Mouse (Mus musculus) lung, postnatal 0 days (tissue): Measurements from ENCODE around the gene Lrrfip2.

Experiments
- CTCF ChIP-seq: IDR thresholded peaks from 2 replicates; pipeline ENCODE4 v1.5.1; 2016; ENCODE audit warnings: antibody characterized with exemption, mild to moderate bottlenecking
- EP300 ChIP-seq: IDR thresholded peaks from 2 replicates; pipeline ENCODE4 v1.6.1; 2016; ENCODE audit warnings: antibody characterized with exemption, mild to moderate bottlenecking, control low read depth

DNA sequence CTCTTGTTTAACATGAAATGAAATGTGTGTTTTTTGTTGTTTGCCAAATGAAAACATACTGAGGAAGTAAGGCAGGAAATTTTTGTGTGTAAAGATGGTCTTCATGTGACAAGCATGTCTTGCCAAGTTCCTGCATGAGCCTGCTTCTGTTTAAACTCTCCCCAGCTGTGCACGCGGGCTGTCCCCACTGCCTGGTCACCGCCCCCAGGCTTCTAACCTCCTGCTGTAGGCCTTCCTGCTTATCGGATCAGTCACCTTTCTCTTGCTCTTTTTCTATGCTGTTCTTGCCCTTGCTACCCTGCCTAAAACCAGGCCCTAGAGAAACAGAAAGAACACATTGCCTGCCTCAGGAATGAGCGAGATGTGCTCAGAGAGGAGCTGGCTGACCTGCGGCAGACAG is 96.1 kb downstream of the Lrrfip2 start:
- TF ChIP-seq CTCF, result no peak
- TF ChIP-seq EP300, result no peak
